Mouse (Mus musculus): ENCODE results near the gene Abtb2. TPM values are rescaled to one million over a fixed set of nuclear protein-coding genes. Genes with fewer than 3 reads are reported as not detected.

Abtb2 gene
- polyA plus RNA-seq, 1 experiment from 2014 or later: 13.2 TPM

DNA sequence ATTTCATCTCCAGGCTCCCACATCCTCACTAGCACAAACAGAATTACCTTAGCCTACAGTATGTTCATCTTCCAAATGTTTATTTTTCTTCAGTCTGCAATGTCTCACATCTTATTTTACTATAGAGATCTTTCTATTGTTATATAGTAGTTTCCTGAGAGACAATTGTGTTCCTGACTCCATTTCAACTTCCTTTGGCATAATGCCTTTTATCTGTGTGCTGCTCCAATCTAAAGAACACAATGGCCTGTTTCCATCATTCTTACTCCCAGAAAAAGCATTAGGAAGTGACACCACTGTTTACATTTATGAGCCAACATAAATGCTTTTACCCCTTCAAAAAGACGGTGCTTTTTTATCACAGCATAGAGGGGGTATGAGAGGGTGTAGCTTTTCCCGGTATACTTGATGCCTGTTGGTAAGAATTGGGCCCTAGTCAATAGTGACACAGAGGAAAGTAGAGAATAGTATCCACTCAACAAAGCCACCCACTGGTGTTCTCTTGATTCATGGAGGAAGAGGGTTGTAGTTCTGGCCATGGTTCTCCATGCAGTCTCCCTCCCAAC is 84.3 kb downstream of the Abtb2 start:
- Histone ChIP-seq H3K4me3 (no peak overlapping the region), H3K36me3 (no peaks in the 10 kb centered on the region), H3K27ac (replicated peaks) (no peak overlapping the region), H3K9ac (no peak overlapping the region), H3K4me2 (no peak overlapping the region), H3K9me3 (no peaks in the 10 kb centered on the region), H3K4me1 (replicated peaks) (no peaks in the 10 kb centered on the region), H3K27me3 (no peaks in the 10 kb centered on the region)
- WGBS: 63% methylated on average over 2 of the region's 2 CpGs
- no peak for ATAC-seq (ENCODE audit: low FRiP score, low read depth)

DNA sequence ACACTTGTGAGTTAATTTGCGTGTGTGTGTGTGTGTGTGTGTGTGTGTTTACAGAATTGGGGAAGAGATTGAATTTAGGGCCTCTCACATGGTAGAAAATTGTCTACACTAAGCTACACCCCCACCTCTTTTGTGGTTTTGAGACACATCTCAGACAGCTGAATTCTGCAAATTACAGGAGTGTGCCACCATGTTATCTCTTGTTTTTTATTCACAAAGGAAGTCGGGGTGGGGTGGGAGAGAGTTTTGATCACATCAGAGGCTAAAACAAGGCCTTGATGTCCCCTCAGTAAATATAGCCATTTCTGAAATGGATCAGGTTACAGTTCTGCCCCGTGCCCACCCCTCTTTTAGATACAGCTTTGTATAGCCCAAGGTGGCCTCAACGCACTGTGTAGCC is 86.0 kb downstream of the Abtb2 start:
- H3K9me3 ChIP-seq: no peaks in the 10 kb centered on the region
- H3K27ac ChIP-seq (replicated peaks): no peak overlapping the region
- no peak overlapping the region for H3K4me3 ChIP-seq
- H3K36me3 ChIP-seq: no peaks in the 10 kb centered on the region
- 83% methylated on average over 4 of the region's 4 CpGs for WGBS
- ATAC-seq (ENCODE audit: low FRiP score, low read depth): no peak
- H3K4me2 ChIP-seq: no peak overlapping the region
- H3K9ac ChIP-seq: no peak overlapping the region
- no peaks in the 10 kb centered on the region for H3K27me3 ChIP-seq
- no peaks in the 10 kb centered on the region for H3K4me1 ChIP-seq (replicated peaks)

DNA sequence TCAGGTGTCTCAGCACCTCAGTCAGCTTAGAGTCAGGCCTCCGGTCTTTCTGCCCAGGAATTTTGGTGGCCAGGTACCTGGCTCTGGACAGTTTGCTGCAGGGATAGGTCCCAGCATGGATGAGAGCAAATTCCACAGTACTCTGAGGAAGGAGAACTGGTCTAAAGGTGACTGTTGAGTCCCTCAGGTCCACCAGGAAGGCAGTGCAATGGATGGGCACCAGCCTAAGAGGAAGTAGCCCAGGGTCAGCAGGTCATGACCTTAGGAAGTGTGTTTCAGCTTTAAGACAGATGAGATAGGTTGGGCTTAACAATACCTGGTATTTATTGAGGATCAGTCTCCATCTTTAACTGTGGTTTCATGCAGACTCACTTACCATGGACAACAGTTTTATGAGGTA is 88.9 kb downstream of the Abtb2 start:
- Histone ChIP-seq H3K36me3 (no peaks in the 10 kb centered on the region), H3K4me3 (no peak overlapping the region), H3K9ac (no peak overlapping the region), H3K4me2 (no peak overlapping the region), H3K9me3 (no peaks in the 10 kb centered on the region), H3K4me1 (replicated peaks) (peaks cover 11% of the 10 kb centered on the region), H3K27ac (replicated peaks) (no peak overlapping the region), H3K27me3 (no peaks in the 10 kb centered on the region)
- 90% methylated on average over 1 of the region's 1 CpGs for WGBS
- no peak for ATAC-seq (ENCODE audit: low FRiP score, low read depth)

DNA sequence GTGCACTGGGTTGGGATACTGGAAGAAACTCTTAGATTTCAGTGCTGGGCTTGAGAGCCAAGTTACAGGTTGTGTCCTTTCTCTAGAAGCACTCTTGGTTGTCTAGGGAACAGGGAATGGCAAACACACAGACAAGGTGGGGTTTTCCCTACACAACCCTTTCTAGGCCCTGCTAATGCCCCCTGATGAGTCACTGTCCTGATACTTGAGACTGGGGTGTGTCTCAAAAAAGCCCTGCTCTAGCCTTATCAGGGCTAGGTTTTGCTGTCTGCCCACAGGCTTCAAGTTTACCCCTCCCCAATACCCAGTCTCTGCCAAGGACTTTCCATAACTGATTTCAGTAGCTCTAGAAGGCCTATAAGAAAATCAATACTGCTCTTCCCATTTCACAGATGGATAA is 89.9 kb downstream of the Abtb2 start:
- Histone ChIP-seq H3K27me3 (no peaks in the 10 kb centered on the region), H3K36me3 (no peaks in the 10 kb centered on the region), H3K9ac (no peak overlapping the region), H3K4me1 (replicated peaks) (peaks cover 19% of the 10 kb centered on the region), H3K27ac (replicated peaks) (no peak overlapping the region), H3K4me2 (no peak overlapping the region), H3K9me3 (no peaks in the 10 kb centered on the region), H3K4me3 (no peak overlapping the region)
- no peak for ATAC-seq (ENCODE audit: low FRiP score, low read depth)

DNA sequence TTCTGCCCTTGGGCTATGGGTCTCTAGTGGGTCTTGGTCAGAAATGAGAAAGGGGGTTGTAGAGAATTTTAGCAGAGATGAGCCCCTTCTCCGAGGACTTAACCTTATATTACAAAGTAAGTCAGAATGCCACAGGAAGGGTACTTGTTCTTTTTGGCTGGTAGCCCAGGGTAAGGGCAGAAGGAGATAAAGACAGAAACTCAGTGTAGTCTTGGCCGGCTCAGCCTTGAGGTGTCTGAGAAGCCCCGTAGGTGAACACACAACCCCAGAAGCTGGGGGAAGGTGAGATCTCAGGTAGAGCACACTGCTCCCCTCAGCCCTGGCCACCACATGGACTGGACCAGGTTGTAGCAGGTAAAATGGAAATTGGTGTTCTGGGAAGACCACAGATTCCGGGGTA is 93.1 kb downstream of the Abtb2 start:
- H3K27me3 ChIP-seq: no peaks in the 10 kb centered on the region
- ATAC-seq (ENCODE audit: low FRiP score, low read depth): no peak
- no peak overlapping the region for H3K4me2 ChIP-seq
- no peak overlapping the region for H3K9ac ChIP-seq
- H3K4me1 ChIP-seq (replicated peaks): peaks cover 25% of the 10 kb centered on the region
- H3K9me3 ChIP-seq: no peaks in the 10 kb centered on the region
- H3K4me3 ChIP-seq: no peak overlapping the region
- no peaks in the 10 kb centered on the region for H3K36me3 ChIP-seq
- H3K27ac ChIP-seq (replicated peaks): no peak overlapping the region
- WGBS: 82% methylated on average over 4 of the region's 4 CpGs

DNA sequence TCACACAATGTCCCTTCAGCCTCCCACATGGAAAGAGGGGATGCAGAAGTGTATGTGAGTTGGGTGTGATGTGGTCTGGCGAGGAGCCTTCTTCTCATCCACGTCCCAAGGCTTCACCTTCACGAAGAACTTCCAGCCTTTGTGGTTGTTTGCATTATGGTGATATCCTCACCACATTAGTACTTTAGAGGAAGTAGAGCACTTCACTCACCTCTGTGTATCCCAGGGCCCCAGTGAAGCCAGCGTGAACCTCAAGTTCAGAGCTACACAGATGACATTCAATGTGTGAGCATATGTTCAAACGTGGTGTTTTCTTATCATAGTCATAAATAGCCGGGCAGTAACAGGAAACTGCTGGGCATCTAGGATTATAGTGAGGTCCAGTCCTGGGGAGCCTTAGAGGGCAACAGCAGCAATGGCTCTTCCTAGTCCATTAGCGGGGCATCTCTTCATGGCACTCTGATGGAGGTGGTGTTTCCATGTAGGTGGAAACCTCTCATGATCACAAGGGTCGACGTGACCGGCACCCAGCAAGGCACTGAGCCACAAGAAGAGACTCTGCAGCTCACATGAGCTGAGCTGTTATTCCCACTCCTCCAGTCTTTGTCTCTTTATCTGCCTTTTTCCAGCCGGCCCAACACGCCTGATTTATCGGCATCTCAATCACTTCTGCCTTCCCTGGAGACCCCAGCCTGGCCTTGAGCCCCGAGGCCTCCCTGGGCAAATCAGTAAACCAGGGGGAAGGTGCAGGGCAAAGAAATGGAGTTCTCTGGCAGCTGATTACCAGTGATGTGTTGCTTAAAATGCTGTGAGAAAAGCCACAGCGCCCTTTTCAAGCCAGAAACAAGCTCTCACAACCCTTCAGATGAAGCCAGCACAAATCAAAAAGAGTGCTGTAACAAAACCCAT is 93.8 kb downstream of the Abtb2 start:
- Histone ChIP-seq H3K9me3 (no peaks in the 10 kb centered on the region), H3K9ac (no peak overlapping the region), H3K4me3 (no peak overlapping the region), H3K27me3 (no peaks in the 10 kb centered on the region), H3K36me3 (no peaks in the 10 kb centered on the region), H3K4me1 (replicated peaks) (peaks cover 25% of the 10 kb centered on the region), H3K27ac (replicated peaks) (peak overlapping the region; percentile 20; the same call in 1 of the 2 replicates), H3K4me2 (no peak overlapping the region)
- ATAC-seq (ENCODE audit: low FRiP score, low read depth): no peak
- WGBS: 58% methylated on average over 15 of the region's 15 CpGs

DNA sequence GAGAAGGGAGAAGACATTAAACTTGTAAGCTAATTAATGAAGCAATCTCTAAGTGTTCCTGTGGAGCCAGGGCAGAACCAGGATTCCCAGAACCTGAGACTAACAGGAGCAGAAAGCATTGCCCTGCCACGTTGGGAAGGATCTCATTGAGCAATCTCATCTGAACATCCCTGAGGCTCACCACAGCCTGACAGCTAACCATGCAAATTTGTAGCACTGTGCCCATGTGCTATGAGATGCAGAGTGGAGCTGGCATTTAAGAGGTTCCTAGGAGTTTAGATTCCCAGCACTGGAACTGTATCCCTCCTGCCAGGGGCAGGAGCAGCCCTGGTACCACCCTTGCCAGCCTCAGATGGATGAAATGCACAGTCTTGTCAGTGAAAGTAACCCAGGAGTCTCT is 95.6 kb downstream of the Abtb2 start:
- H3K36me3 ChIP-seq: no peaks in the 10 kb centered on the region
- H3K9ac ChIP-seq: no peak overlapping the region
- no peaks in the 10 kb centered on the region for H3K9me3 ChIP-seq
- no peak for ATAC-seq (ENCODE audit: low FRiP score, low read depth)
- no peak overlapping the region for H3K4me2 ChIP-seq
- 41% methylated on average over 1 of the region's 1 CpGs for whole genome bisulfite sequencing
- H3K4me1 ChIP-seq (replicated peaks): peaks cover 25% of the 10 kb centered on the region
- H3K4me3 ChIP-seq: no peak overlapping the region
- no peaks in the 10 kb centered on the region for H3K27me3 ChIP-seq
- H3K27ac ChIP-seq (replicated peaks): no peak overlapping the region

DNA sequence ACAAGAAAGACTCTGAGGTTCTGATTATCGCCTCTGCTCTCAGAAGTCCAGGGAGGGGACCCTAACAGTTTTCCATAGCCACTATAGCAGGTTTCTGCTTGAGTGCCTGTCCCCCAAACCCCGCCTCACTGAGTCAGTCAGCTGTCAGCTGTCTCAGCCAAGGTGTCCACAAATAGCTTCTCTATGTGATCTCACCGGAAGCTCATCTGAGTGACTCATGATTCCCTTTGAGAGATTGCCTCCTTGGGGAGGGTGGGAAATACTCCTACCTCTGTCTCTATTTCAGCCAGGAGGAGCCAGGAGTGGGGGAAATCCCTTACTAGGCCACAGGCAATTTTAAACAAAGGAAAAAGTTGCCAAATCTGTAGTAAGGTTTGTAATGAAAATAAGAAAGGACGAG is 96.0 kb downstream of the Abtb2 start:
- no peak overlapping the region for H3K4me2 ChIP-seq
- no peaks in the 10 kb centered on the region for H3K27me3 ChIP-seq
- no peaks in the 10 kb centered on the region for H3K36me3 ChIP-seq
- H3K9ac ChIP-seq: no peak overlapping the region
- ATAC-seq (ENCODE audit: low FRiP score, low read depth): no peak
- no peak overlapping the region for H3K4me3 ChIP-seq
- 70% methylated on average over 4 of the region's 4 CpGs for WGBS
- H3K4me1 ChIP-seq (replicated peaks): peaks cover 25% of the 10 kb centered on the region
- no peak overlapping the region for H3K27ac ChIP-seq (replicated peaks)
- H3K9me3 ChIP-seq: no peaks in the 10 kb centered on the region

DNA sequence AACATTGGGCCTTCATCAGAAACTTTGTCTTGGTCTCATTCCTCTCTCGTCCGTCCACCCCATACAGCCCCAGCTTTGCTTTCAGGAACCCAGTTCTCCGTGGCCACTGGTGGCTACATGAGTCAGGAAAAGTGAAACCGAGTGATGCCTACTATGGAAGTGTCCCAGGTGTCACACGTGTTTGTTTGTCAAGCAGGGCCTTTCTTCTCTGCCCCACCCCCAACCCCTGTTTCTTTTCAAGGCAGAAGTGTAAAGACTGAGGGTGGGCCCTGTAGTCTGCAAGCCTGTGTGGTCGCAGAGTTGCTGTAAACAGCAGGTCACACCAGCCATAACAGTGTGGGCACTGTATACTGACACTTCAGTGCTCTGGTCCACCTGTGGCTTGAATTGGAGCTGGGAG is 98.2 kb downstream of the Abtb2 start:
- Histone ChIP-seq H3K36me3 (no peaks in the 10 kb centered on the region), H3K4me1 (replicated peaks) (peaks cover 39% of the 10 kb centered on the region), H3K4me2 (no peak overlapping the region), H3K27me3 (no peaks in the 10 kb centered on the region), H3K9ac (no peak overlapping the region), H3K27ac (replicated peaks) (no peak overlapping the region), H3K9me3 (no peaks in the 10 kb centered on the region), H3K4me3 (no peak overlapping the region)
- 83% methylated on average over 6 of the region's 6 CpGs for WGBS
- no peak for ATAC-seq (ENCODE audit: low FRiP score, low read depth)

DNA sequence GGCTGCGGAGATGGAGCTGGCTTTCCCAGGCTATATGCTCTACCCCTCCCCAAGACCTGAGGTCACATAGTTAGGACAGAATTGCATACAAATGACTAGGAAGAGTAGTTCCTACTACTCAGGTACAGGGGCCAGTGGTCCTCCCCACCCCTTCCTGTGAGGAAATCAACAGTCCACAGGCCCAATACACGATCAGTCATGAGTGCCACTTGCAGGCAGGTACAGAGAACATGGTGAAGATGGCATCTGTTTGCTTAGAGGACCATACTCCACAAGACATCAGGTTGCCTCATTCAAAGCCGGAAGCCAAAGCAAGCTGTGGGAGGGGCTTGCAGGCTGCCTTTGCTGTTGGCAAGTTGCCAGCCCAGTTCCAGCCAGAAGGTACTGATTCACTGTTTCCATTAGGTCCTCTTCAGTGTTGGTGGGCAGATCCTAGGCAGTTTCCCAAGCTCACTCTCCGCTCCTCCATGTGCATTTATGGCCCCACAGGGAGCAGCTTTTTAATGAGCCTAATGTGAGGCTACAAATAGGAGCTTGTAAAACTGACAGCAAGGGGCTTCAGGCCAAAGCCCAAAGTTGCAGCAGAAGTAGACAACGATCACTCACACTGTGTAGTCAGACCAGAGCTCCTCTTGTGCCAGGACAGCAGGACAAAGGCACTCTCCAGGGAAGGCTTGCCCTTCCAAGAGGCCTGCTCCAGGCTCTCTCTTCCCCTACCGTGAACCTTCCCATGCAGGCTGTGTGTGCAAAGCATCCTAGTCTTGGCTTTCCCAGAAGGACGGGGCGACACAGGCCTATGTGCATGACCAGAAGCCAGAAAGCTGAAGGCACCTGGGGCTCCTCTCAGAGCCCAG is 102.1 kb downstream of the Abtb2 start:
- no peak overlapping the region for H3K4me2 ChIP-seq
- no peaks in the 10 kb centered on the region for H3K27me3 ChIP-seq
- H3K4me1 ChIP-seq (replicated peaks): peaks cover 26% of the 10 kb centered on the region
- peak; percentile 74 for ATAC-seq (ENCODE audit: low FRiP score, low read depth)
- H3K4me3 ChIP-seq: no peak overlapping the region
- H3K9ac ChIP-seq: no peak overlapping the region
- WGBS: 46% methylated on average over 8 of the region's 8 CpGs
- no peak overlapping the region for H3K27ac ChIP-seq (replicated peaks)
- H3K36me3 ChIP-seq: no peaks in the 10 kb centered on the region
- no peaks in the 10 kb centered on the region for H3K9me3 ChIP-seq

DNA sequence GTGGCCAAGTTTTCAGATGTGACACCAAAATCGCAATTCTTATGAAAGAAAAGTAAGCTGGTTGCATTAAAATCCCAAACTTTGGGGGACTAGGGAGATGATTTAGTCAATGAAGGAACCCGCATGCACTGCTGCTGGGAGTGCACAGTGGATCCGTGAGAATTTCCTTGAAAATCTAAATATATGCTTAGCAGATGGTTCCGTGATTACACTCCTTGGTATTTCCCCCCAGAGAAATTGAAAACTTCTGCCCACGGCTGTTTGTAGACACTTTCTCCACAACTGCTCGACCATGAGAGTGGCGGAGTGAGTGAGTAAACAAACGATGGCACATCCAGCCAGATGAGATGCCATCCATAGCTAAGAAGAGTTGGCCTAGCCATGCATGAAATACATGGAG is 102.8 kb downstream of the Abtb2 start:
- H3K4me3 ChIP-seq: no peak overlapping the region
- WGBS: 78% methylated on average over 8 of the region's 8 CpGs
- no peaks in the 10 kb centered on the region for H3K27me3 ChIP-seq
- no peak overlapping the region for H3K9ac ChIP-seq
- no peaks in the 10 kb centered on the region for H3K9me3 ChIP-seq
- no peak overlapping the region for H3K27ac ChIP-seq (replicated peaks)
- H3K4me1 ChIP-seq (replicated peaks): peaks cover 26% of the 10 kb centered on the region
- no peak for ATAC-seq (ENCODE audit: low FRiP score, low read depth)
- H3K4me2 ChIP-seq: no peak overlapping the region
- H3K36me3 ChIP-seq: no peaks in the 10 kb centered on the region

DNA sequence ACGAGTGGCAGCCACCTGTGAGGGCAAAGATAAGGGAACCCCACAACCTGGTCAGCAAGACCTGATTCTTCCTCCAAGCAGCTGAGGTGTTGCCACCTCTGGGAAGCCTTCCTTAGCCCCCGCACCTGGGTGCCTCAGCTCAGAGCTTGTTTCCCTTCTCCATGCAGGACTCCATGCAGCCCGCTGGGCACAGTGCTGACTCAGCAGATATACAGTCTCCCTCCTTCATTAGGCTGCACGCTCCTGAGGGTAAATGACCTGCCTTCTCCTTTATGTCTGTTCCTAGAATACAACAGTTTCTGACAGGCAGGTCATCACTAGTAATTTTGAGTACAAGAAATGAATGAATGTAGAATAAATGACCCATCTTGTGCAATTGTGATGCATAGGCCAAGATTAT is 103.5 kb downstream of the Abtb2 start:
- peaks cover 26% of the 10 kb centered on the region for H3K4me1 ChIP-seq (replicated peaks)
- no peaks in the 10 kb centered on the region for H3K36me3 ChIP-seq
- no peak overlapping the region for H3K4me2 ChIP-seq
- WGBS: 73% methylated on average over 4 of the region's 4 CpGs
- no peak overlapping the region for H3K27ac ChIP-seq (replicated peaks)
- ATAC-seq (ENCODE audit: low FRiP score, low read depth): no peak
- H3K4me3 ChIP-seq: no peak overlapping the region
- no peaks in the 10 kb centered on the region for H3K9me3 ChIP-seq
- no peaks in the 10 kb centered on the region for H3K27me3 ChIP-seq
- H3K9ac ChIP-seq: no peak overlapping the region

Data from hindbrain, embryonic 15.5 days (tissue).